Mouse (Mus musculus) C2C12 (cell line): Measurements from ENCODE around the gene Clec16a. TPM values are rescaled to one million over a fixed set of nuclear protein-coding genes. Genes with fewer than 3 reads are reported as not detected.

ENCODE experiments used
- H3K27me3 ChIP-seq: one replicate; pipeline ENCODE4 v1.6.1; 2011; ENCODE audit not compliant: control insufficient read depth, insufficient read depth, insufficient read length
- H3K36me3 ChIP-seq: one replicate; pipeline ENCODE4 v1.6.1; 2011; ENCODE audit not compliant: control insufficient read depth, insufficient read depth
- H3K4me3 ChIP-seq: one replicate; pipeline ENCODE4 v1.5.1; 2011; ENCODE audit warnings: mild to moderate bottlenecking, control low read depth; ENCODE audit not compliant: poor library complexity, insufficient read depth, severe bottlenecking
- H3K79me2 ChIP-seq: one replicate; pipeline ENCODE4 v1.6.1; 2011; ENCODE audit not compliant: control insufficient read depth, insufficient read depth
- H3K79me3 ChIP-seq: one replicate; pipeline ENCODE4 v1.6.1; 2011; ENCODE audit warnings: low read depth, control low read depth
- H3ac ChIP-seq: one replicate; pipeline ENCODE3; 2011; ENCODE audit warnings: low read depth; ENCODE audit not compliant: control insufficient read depth, insufficient read length
- CEBPB ChIP-seq: IDR thresholded peaks from one replicate; pipeline ENCODE4 v1.6.1; 2011; ENCODE audit warnings: low read depth, mild to moderate bottlenecking, control low read depth, moderate library complexity
- CTCF ChIP-seq: IDR thresholded peaks from one replicate; pipeline ENCODE4 v1.5.1; 2011; ENCODE audit not compliant: control insufficient read depth, insufficient read depth, insufficient read length
- FOSL1 ChIP-seq: IDR thresholded peaks from one replicate; pipeline ENCODE4 v1.8.0; 2011; ENCODE audit warnings: mild to moderate bottlenecking, low read length; ENCODE audit not compliant: poor library complexity, insufficient read depth, severe bottlenecking
- MAX ChIP-seq: IDR thresholded peaks from one replicate; pipeline ENCODE4 v1.6.1; 2011; ENCODE audit warnings: mild to moderate bottlenecking, control low read depth
- MYOD1 ChIP-seq: IDR thresholded peaks from one replicate; pipeline ENCODE4 v1.6.1; 2011; ENCODE audit warnings: low read depth; ENCODE audit not compliant: control insufficient read depth, insufficient read length
- MYOG ChIP-seq: IDR thresholded peaks from one replicate; pipeline ENCODE4 v1.6.1; 2011; ENCODE audit not compliant: control insufficient read depth, insufficient read length; ENCODE audit errors: extremely low read depth
- USF1 ChIP-seq: IDR thresholded peaks from one replicate; pipeline ENCODE4 v1.6.1; 2011; ENCODE audit warnings: low read depth, mild to moderate bottlenecking, control low read depth, moderate library complexity
- polyA plus RNA-seq: library from polyadenylated mRNA; unstranded; fragments of >200 nt; fragmentation: generic; extraction: Trizol; gene quantifications from one replicate; pipeline ENCODE4 v1.2.1, GENCODE M21; 2012; ENCODE audit warnings: missing spikeins

The Clec16a gene
- polyA plus RNA-seq, 1 experiment = 10.0 TPM

- Histone ChIP-seq H3K79me3 (no peaks in the 10 kb centered on the region), H3K36me3 (no peaks in the 10 kb centered on the region), H3K79me2 (no peaks in the 10 kb centered on the region), H3K27me3 (no peaks in the 10 kb centered on the region), H3K4me3 (no peak overlapping the region), H3ac (no peak overlapping the region)
- TF ChIP-seq CEBPB (no peak), USF1 (no peak), FOSL1 (no peak), MYOD1 (no peak), MYOG (no peak), CTCF (peak; percentile 51), MAX (no peak)
These were observed 120.1 kb downstream of the Clec16a start for GRCm38 (mm10) chr16:10664921-10665894.

GRCm38 (mm10) chr16:10666766-10667165 lies 121.6 kb downstream of the Clec16a start:
- Histone ChIP-seq H3K27me3 (no peaks in the 10 kb centered on the region), H3K36me3 (no peaks in the 10 kb centered on the region), H3K4me3 (no peak overlapping the region), H3K79me2 (no peaks in the 10 kb centered on the region), H3K79me3 (no peaks in the 10 kb centered on the region), H3ac (no peak overlapping the region)
- no peak for TF ChIP-seq USF1
- TF ChIP-seq FOSL1 = no peak
- no peak for TF ChIP-seq MYOD1
- no peak for TF ChIP-seq CTCF

GRCm38 (mm10) chr16:10668453-10668852 lies 123.3 kb downstream of the Clec16a start:
- H3K79me2 ChIP-seq = no peaks in the 10 kb centered on the region
- TF ChIP-seq CTCF (no peak), MYOD1 (no peak), MYOG (no peak), USF1 (no peak)
- no peak overlapping the region for H3ac ChIP-seq
- no peak overlapping the region for H3K4me3 ChIP-seq
- H3K27me3 ChIP-seq = no peaks in the 10 kb centered on the region
- H3K36me3 ChIP-seq = no peaks in the 10 kb centered on the region
- H3K79me3 ChIP-seq = no peaks in the 10 kb centered on the region

- no peaks in the 10 kb centered on the region for H3K27me3 ChIP-seq
- TF ChIP-seq CTCF = no peak
- TF ChIP-seq MYOD1 = no peak
- TF ChIP-seq CEBPB = no peak
- no peak for TF ChIP-seq USF1
- no peak for TF ChIP-seq FOSL1
- TF ChIP-seq MYOG = no peak
- no peak for TF ChIP-seq MAX
- no peaks in the 10 kb centered on the region for H3K79me2 ChIP-seq
- H3K4me3 ChIP-seq = no peak overlapping the region
- H3ac ChIP-seq = no peak overlapping the region
- no peaks in the 10 kb centered on the region for H3K36me3 ChIP-seq
- no peaks in the 10 kb centered on the region for H3K79me3 ChIP-seq
These were observed 124.0 kb downstream of the Clec16a start for GRCm38 (mm10) chr16:10668991-10669703.

DNA sequence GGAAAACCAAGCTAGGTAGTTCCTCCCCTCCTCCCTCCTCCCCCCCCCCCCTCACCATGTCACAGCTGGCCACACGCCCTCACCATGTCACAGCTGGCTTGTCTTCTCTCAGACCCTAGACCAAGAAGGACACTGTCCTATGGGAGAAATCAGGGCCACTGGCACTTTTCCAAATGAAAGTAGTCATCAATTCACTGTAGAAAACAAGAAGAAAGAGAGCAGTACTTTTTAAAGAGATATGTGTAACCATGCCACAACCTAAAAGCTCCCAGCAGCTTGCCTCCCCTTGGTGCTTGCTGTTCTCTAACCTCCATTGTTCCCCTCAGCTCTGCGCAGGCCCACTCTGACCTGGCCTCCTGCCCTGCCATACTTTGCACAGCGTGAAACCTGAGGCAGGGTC lies 124.8 kb downstream of the Clec16a start:
- H3K79me2 ChIP-seq = no peaks in the 10 kb centered on the region
- TF ChIP-seq USF1 (no peak), MYOD1 (no peak), FOSL1 (no peak), MYOG (no peak), MAX (no peak)
- no peaks in the 10 kb centered on the region for H3K36me3 ChIP-seq
- H3ac ChIP-seq = no peak overlapping the region
- no peaks in the 10 kb centered on the region for H3K79me3 ChIP-seq
- no peaks in the 10 kb centered on the region for H3K27me3 ChIP-seq
- no peak overlapping the region for H3K4me3 ChIP-seq

DNA sequence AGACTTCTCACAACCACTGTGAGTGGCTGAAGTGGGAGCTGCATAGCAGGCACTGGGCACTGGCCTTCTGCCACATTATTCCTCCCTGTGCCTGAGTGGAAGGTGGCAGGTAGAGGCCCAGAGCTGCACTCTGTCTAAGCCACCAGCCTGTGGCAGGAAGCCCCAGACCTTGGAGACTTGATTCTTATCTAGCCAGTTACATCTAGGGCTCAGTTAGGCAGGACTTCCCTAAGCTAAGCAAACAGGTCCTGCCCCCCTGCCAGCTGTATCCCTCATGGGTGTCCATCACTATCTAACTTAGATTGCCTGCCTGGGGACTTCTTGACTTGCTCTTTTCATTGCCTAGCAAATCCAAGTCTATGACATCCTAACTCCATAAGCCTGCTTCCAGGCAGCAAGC lies 127.4 kb downstream of the Clec16a start:
- Histone ChIP-seq H3K36me3 (no peaks in the 10 kb centered on the region), H3K27me3 (no peaks in the 10 kb centered on the region), H3ac (no peak overlapping the region), H3K79me3 (no peaks in the 10 kb centered on the region), H3K4me3 (no peak overlapping the region), H3K79me2 (no peaks in the 10 kb centered on the region)
- TF ChIP-seq CEBPB = no peak
- TF ChIP-seq CTCF = no peak
- no peak for TF ChIP-seq MYOD1
- no peak for TF ChIP-seq MYOG
- no peak for TF ChIP-seq FOSL1
- TF ChIP-seq MAX = no peak
- no peak for TF ChIP-seq USF1
